Mouse (Mus musculus) cerebellum, adult 18-20 months (tissue): Measurements from ENCODE around the gene Snx29.
A peak's percentile ranks its signal among the peaks of the same experiment; 100 is the strongest.

Experiments used
- DNase-seq, 2 experiments: peaks; one replicate each; pipeline ENCODE4 v3.0.0; 2021

The Snx29 gene

GRCm38 (mm10) chr16:11746036-11746435, 423.3 kb downstream of the Snx29 start:
- DNase-seq, result no peak

- DNase-seq, result no peak
Observed at GRCm38 (mm10) chr16:11747867-11748266, 425.2 kb downstream of the Snx29 start.

GRCm38 (mm10) chr16:11749111-11749510, 426.4 kb downstream of the Snx29 start:
- no peak for DNase-seq

DNA sequence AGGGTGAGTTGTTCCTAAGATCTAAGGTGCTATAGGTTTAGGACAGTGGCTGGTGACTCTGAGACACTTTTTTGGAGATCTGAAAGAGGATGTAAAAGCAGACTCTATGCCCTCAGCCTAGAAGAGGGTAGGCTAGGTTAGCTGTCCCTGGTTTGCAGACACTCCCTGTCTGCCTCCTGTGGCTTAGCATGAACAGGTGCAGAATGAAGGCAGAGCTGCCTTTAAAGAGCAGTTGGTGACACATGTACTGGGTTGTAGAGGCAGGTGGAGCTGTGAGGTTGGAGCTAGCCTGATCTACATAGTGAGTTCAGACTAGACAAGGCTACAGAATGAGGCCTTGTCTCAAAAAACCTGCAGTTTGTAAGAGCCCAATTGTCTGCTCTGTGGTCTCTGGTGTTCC, 427.9 kb downstream of the Snx29 start:
- DNase-seq, result no peak

DNA sequence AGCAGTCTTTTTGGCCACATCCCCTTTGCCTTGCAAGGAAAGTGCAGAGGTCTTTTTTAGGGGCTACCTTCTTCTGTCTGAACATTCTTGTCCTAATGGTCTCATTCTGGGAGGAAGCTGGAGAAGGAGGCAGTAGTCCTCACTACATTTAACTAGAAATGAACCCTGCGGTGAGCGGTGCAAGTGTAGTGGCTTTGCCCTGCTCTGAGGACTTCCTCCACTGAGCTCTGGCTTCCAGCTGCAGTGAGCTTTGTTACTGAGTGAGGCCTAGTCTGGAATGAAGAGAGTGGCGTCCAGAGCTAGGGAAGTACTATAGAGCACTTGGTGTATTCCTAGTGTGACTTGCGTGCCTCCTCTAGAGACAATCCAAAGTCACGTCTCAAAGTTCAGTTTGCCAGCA, 429.8 kb downstream of the Snx29 start:
- DNase-seq, result no peak

DNA sequence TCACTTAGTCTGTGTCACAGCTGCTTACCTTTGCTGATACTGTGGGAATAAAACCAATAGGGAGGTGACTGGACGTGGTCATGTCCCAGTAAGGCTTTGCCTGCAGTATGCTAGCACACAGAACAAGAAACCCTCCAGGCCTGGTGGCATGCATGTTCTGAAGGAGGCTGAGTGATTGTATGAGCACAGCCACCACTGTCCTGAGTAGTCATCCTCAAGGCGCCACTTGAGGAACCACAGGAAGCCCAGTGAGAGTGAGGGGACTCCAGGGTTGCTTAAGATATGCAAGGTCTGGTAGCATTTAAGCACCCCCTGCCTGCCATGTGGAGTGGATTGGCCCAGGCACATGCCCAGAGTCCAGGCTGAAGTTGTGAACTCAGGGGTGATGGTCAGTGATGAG, 430.8 kb downstream of the Snx29 start:
- no peak for DNase-seq

- DNase-seq, result no peak
Observed at GRCm38 (mm10) chr16:11754136-11754535, 431.4 kb downstream of the Snx29 start.

GRCm38 (mm10) chr16:11755281-11756066, 432.8 kb downstream of the Snx29 start:
- no peak for DNase-seq

DNA sequence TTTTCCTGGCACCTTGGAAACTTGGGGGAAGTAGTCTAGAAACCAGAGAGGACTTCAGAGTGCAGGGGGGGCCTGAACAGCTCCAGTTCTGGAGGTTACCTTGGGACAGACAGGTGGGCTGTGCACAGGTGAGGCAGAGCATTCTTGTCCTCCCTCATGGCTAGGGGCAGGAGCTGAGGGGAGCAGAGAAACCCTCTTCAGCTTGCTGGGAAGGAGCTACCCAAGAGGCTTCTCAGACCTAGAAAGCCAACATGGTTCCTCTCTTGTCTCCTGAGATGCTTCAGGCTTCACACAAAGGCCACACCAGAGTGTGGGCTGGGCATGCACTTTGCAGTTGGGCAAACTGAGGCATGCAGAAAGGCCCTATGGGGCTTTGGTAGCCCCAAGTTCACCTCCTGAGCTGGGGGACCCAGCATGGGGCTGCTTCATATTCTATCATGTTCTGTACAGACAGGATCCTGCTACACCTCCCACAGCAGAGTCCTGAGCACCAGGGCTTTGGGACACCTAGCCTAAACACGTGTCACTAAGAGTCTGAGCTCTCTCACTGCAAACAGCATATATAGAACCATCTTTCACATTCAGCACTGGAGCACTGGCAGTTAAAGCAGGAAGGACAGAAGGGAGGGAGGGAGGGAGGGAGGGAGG, 434.0 kb downstream of the Snx29 start:
- DNase-seq, result no peak

DNA sequence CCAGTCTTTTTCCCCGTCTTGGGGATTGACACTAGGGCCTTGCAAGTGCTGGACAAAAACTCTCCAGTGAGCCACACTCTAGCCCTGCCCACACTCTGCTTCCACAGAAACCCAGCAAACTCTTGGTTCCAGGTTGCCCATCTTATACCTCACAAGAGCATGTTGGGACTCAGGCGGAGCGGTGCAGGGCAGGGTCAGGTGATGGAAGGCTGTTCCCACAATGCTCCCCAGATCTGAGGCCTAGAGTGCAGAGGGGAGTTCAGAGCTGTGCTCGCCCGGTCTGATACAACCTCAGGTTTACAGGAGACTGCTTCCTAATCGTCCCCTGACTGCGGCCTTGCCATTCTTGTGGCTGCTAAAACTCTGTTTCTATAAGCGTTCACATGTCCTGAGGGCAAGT, 434.8 kb downstream of the Snx29 start:
- no peak for DNase-seq

- DNase-seq, result no peak
Observed at GRCm38 (mm10) chr16:11757951-11758350, 435.2 kb downstream of the Snx29 start.

DNA sequence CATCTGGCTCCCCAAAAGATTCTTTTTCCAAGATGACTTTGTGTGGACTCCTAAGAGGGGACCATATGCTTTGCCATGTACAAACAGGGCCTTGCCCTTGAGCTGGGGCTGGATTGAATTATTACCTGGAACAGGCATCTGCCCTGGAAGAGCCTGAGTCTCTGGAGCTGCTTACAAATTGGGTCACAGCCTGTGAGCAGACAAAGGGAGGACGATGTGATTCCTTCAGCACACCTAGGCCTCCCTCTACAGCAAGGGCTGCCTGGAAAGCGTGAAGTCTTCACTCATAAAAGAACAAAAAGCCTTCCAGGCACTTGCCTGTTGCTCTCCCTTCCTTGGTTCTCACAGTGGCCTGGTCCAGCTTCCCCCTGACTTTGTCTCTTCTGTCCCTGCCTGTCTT, 449.6 kb downstream of the Snx29 start:
- DNase-seq, result no peak

DNA sequence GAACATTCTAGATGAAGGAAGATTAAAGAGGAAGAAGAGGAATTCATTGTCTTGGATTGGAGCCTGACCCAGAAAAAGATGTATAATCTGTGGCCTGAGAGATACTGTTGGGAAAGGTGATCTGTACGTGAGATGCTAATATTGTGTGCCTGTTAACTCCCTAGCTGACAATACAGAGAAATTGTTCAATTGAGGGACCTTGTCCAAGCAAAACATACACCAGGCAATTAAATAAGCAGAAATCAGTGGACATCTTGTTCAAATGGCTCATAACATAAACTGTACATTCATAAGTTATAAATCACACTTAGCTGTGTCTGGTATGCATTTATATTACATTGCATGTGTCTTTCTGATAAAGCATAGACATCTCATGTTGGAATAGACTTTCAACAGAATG, 451.6 kb downstream of the Snx29 start:
- DNase-seq, result no peak

DNA sequence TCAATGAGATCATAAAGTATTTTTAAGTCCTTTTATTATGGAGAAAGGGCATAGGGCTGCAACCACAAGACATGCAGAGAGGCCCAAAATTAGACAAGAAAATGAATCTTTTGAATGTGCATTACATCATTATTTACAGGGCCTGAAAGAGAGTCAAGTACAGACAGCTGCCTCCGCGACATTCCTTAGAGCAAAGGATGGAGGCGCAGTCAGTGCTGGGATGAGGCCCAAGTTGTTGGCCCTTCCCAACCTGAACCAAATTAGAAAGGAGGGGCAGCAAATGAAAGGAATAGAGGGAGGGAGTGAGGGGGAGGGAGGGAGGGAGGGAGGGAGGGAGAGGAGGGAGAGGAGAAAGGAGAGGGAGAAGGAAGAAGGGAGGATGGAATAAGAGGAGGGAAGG, 453.8 kb downstream of the Snx29 start:
- no peak for DNase-seq

DNA sequence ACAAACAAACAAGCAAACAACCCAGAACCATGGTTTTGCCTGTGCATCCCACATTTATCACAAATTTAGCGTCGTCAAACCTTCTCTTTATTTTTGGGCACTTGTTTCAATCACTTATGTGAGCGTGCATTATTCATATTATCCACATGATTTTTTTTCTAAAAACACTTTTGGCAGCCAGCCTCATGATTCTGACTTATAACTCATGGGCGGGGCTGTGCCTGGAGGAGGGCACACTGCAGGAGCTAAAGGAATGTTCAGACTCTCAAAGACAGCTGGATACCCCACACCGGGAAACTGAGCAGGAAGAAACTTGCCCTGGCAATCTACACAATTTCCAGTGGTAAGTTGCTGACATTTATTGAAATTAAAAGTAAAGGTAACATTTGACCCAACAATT, 455.5 kb downstream of the Snx29 start:
- DNase-seq, result no peak

- peak; percentile 71 to 76 for DNase-seq
Observed at GRCm38 (mm10) chr16:11778715-11779460, 456.2 kb downstream of the Snx29 start.

DNA sequence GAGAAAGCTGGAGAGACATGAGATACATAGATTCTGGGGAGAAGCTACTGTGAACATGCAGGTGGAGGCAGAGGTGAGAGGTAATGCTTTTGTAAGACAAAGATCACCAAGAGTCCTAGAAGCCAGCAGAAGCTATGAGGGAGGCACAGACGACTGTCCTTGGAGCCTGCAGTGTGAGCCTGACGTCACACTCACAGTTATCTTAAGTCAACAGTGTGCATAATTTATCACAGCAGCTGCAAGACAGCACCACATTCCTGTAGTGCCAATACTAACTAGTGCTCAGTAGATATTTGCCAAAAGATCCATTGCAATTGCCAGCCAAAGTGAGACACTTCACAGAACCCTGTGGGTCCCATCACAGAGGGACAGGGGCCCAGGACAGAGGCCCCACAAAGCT, 459.4 kb downstream of the Snx29 start:
- no peak for DNase-seq

- no peak for DNase-seq
Observed at GRCm38 (mm10) chr16:11783337-11783736, 460.6 kb downstream of the Snx29 start.

- DNase-seq, result no peak
Observed at GRCm38 (mm10) chr16:11784354-11784753, 461.6 kb downstream of the Snx29 start.

DNA sequence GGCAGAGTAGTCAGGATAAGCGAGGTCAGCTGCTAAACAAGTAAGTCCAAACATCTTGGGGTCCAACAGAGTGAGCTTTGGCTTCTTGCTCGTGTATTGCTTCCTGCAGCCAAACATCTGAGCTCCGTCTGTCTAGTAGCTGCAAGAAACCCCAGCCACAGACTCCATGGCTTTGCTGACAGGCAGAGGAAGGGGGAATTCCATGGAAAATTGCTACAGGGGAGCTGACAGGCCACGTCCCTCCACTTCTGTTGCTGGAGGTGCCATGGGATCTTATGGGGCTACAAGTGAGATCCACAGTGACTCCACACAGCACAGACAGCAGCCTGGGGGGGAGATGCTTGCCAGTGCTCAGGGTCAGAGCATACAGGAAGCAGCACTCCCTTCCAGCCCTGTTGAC, 463.1 kb downstream of the Snx29 start:
- DNase-seq, result no peak

DNA sequence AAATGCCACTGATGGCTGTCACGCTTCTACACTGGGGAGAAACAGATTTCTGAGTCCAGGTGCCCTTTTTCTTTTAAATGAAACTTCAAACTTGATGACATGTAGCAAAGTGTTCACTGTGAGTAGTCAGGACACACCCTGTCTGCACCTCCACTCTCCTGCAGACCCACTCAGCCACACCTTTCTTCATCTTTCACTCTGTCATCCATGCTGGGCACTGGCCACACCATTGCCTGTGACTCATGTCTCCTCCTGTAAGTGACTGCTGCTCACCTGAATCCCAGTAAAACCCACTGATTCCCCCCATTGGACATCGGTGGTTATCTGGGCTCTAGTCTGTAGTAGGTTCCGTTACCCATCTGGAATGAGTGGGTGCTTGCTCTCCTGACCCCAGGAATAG, 467.8 kb downstream of the Snx29 start:
- DNase-seq, result no peak

- no peak for DNase-seq
Observed at GRCm38 (mm10) chr16:11793391-11793790, 470.7 kb downstream of the Snx29 start.

GRCm38 (mm10) chr16:11794628-11795027, 471.9 kb downstream of the Snx29 start:
- DNase-seq, result no peak
